Mouse (Mus musculus): ENCODE data around the gene C1ql4.

C1ql4 gene

GRCm38 (mm10) chr15:99087253-99088075, at the start of gene C1ql4:
TSS of gene C1ql4 (minus strand) at chr15:99087817.
- DNase-seq (ENCODE audit: low read depth), result peak; percentile 62

DNA sequence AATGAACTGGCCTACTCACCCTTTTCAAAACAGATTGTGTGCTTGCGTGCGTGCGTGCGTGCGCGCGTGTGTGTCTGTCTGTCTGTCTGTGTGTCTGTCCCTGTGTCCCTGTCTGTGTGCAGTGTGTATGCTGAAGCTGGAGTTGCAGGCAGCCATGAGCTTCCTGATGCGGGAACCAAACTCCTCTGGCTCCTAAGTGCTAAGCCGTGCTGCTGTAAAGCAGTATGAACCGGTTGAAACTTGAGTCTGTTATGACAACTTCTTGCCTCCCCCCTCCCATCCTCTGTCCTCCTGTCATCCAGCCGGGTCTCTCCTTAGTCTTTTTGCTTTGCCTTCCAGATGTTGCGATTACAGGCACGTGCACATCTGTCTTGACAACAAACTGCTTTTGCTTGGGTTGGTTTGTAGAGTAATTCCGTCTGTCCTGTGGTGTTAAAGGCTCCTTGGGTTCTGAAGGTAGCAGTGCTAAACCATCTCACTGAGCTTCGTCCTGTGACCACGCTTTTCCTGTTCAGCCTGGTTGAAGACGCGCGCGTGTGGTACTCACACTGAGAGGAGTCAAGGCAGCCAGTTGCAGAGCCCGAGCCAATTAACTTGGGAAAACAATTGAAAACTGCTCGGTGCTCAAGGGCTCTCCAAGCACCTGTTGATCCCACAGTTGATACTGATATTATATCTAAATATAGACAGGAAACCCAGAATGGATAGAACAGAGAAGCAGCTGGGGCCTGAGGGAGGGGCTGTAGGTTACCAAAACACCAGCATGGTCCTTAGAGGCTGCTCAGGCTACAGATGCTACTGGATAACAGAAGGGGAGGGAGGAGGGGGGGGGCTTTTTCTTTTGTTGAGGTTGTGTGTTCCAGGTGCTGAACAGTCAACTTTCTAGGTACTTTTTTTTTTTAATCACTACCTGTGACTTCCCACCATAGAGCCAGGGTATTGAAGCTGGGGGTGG, 42.6 kb upstream of the C1ql4 start:
- no peak for DNase-seq (ENCODE audit: low read depth)

GRCm38 (mm10) chr15:99129441-99129840, 41.8 kb upstream of the C1ql4 start:
- DNase-seq (ENCODE audit: low read depth), result no peak

DNA sequence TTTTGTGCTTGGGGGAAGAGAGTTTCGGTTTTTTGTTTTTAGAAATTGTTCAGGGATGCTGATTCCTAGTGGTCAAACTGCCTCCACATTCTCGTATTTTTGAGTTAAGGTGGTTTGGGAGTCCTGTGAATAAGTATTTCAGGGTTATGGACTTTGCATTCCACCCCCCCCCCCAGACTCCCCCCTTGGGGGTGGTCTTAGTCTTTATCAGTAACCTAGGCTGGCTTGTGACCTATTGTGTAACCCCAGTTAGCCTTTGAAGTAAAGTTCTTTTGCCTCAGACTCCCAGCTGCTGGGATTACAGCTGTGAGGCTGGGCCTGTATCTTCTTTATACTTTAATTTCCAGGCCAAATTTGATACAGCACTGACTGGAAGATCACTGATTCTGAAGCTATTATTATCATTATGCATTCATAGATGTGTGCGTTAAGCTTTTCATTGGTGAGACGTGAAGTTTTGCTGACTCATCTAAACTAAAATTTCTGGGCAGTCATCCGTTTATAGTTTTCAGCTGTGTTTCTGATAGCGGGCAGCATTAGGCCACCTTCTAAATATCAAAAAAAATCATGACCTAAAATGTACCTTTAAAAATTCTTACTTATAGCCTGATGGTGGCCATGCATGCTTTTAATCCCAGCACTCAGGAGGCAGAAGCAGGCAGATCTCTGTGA, 40.4 kb upstream of the C1ql4 start:
- DNase-seq (ENCODE audit: low read depth), result no peak

DNA sequence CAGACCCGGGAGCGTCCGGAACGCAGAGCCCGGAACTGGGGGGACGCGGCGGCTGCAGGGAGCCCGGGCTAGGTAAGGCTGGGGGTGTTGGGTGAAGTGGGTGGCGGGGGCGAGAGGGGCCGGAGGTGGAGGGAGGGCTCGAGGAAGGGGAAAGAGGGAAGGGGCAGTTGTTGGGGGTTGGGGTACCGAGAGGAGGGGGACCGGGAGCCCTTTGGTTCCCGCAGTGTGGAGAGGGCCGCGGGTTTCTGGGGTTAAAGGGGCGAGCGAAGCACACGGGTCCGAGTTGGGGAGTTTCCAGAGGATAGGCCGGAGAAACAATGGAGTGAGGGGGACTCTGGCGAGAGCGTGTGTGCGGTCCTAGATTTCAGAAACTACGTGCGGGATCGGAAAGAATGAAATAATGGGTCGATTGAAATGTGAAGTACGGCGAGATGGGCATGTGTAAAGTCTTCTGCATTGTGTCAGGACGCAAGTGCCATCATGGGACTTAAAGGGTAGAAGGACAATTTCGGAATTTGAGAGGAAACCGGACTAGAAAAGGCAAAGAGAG, 39.3 kb upstream of the C1ql4 start:
- DNase-seq (ENCODE audit: low read depth), result no peak

DNA sequence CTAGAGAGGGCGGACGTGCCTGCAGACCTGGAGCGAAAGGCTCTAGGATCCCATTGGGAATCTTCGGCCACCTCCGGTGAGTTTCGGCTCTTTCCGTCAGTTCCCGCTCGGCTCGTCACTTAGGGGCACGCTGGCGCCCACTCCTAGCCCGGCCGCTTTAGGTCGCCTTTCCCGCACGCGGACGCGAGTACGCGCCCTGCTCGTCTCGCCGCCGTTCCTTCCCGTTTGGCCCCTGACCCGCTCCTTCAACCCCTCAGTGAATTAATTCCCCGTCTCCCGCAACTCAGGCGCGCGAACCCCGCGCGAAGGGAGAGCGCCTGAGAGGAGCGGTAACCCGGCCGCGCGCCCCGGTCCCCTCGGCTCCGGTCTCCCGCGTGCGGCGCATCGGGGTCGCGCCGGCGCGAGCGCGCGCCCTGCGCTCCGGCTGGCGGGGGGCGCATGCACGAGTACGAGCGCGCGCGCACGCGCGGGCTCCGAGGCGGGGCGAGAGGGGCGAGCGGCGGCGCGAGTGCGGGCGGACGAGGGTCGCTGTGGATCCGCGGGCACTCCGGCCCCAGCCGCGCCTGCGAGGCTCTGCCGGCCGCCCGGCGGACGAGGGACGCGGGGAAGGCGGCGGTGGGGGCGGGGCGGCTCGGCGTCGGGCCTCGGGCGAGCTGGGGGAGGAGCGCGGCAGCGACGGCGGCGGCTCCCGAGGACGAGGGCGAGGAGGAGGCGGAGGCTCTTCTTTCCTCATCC, 38.6 kb upstream of the C1ql4 start:
- DNase-seq (ENCODE audit: low read depth), result peak; percentile 52

GRCm38 (mm10) chr15:99125711-99126080, 38.1 kb upstream of the C1ql4 start, which contains the start of gene Spats2:
TSS of gene Spats2 (plus strand) at chr15:99125916.
- peak; percentile 44 for DNase-seq (ENCODE audit: low read depth)

- DNase-seq (ENCODE audit: low read depth), result no peak
These were observed 35.0 kb upstream of the C1ql4 start for GRCm38 (mm10) chr15:99122642-99123041.

GRCm38 (mm10) chr15:99120814-99121213, 33.2 kb upstream of the C1ql4 start:
- no peak for DNase-seq (ENCODE audit: low read depth)

GRCm38 (mm10) chr15:99116539-99116938, 28.9 kb upstream of the C1ql4 start:
- no peak for DNase-seq (ENCODE audit: low read depth)

DNA sequence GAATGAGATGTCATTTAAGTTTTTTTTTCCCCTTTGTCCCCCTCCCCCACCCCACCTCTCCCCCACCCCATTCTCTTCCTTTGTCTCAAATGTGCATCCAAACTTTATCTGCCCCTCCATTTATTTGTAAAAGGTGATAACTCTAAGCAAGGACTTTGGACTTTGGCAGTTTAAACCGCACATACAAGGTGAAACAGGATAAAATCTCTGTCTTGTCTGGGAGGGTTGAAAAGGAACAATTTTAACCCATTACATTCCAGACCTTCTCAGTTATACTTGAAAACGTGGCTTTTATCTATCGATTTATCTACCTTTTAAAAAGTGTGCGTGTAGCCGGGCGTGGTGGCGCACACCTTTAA, 27.4 kb upstream of the C1ql4 start:
- no peak for DNase-seq (ENCODE audit: low read depth)

DNA sequence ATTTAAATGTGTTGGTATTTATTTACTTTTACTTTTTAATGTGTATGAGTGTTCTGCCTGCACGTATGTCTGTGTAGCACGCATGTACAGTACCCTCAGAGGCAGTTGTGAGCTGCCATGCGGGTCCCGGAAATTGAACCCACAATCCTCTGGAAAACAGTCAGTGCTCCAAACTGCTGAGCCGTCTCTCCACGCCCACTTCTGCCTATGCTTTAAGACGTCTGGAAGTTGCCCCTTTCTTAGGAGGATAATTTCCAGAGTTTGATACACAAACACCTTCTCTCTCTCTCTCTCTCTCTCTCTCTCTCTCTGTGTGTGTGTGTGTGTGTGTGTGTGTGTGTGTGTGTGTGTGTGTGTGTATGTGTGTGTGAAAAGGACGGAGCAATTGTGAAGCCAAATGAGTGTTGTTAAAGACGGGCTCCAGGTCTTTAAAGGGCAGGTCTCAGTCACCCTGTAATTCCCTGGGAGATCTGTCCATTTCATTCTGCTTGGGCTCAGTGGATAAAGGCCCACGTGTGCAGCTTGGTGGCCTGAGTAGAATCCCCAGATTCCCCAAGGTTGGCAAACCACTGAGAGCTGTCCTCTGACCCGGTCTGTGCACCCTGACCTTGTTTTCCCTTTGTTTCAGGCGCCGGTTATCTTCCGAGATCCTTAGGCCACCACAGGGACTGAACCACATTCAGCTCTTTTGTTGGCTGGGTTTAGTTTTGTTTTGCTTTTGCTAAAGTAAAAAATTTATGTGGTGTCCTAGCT, 26.9 kb upstream of the C1ql4 start:
- no peak for DNase-seq (ENCODE audit: low read depth)

DNA sequence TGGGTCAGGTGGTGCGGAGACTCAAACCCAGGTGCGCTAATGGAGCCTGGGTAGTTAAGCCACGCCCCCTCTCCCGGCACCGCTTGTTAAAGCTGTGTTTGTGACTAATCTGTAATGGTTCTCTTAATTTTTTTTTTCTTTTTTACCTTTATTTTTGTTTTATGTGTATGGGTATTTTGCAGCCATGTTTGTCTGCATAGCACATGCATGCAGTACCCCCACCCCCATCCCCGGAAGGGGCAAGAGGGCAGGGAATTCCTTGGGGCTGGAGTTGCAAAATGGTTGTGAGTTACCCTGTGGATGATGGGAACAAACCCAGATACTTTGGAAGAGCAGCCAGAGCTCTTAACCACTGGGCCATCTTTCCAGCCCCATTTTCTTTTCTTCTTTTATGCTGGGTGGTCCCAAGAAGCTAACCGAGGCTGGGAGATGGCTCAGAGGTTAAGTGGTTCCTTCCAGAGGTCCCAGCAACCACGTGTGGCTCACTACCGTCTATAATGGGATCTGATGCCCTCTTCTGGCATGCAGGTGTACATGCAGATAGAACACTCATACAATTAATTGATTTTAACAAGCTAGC, 25.9 kb upstream of the C1ql4 start:
- peak; percentile 56 for DNase-seq (ENCODE audit: low read depth)

GRCm38 (mm10) chr15:99112843-99113395, 25.3 kb upstream of the C1ql4 start:
- no peak for DNase-seq (ENCODE audit: low read depth)

DNA sequence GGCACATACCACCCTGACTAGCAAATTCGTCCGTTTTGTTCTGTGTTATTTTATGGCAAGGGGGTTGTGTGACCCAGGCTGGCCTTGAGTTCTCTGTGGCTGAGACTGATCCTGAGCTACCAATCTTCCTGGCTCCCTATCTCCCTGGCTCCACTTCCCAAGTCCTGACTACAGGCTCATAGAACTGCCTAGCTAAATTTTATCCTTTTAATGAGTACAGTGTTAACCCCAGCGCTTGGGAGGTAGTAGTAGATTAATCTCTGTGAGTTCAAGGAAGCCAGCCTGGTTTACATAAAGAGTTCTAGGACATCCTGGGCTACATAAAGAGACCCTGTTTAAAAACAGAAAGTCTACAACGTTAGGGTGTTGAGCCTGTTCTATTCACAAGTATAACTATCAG, 24.2 kb upstream of the C1ql4 start:
- DNase-seq (ENCODE audit: low read depth), result no peak

DNA sequence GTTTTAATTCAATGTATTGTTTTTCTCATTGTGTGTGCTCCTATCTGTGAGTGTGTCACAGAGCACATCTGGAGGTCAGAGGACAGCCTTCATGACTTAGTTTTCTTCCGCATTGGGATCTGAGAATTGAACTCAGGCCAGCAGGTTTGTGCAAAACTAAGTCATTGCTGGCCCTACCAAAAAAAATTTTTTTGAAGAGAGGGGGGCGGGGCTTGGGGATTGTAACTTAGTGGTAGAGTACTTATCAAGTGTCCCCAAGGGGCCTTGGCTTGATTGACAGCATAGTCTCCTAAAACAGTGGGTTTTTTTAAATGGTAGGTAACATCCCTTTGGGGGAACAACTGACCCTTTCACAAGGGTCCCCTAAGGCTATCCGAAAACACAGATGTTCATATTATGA, 23.5 kb upstream of the C1ql4 start:
- DNase-seq (ENCODE audit: low read depth), result no peak

- DNase-seq (ENCODE audit: low read depth), result peak; percentile 65
These were observed 20.2 kb upstream of the C1ql4 start for GRCm38 (mm10) chr15:99107866-99108265.

- no peak for DNase-seq (ENCODE audit: low read depth)
These were observed 17.6 kb upstream of the C1ql4 start for GRCm38 (mm10) chr15:99105238-99105637.

GRCm38 (mm10) chr15:99099984-99100383, 12.4 kb upstream of the C1ql4 start:
- no peak for DNase-seq (ENCODE audit: low read depth)

DNA sequence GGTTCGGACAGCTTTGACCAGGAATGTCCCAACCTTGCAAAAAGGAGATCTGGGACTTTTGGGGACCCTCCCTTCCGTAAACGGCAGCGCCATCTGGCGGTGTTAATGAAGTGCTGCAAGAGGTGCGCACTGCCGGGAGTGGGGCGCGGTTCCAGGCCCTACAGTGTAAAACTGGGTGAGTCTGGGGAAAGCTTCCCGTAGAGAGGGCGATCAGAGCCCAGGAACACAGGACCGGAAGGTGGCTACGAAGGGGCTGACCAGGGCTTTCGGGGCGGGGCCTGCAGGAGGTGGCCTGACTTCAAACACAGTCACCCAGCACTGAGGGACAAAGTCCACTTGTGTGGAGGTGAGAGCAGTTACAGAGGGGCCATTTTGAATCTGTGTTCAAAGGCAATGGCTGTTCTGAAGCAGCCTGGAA, 11.5 kb upstream of the C1ql4 start:
- DNase-seq (ENCODE audit: low read depth), result peak; percentile 70
